Mouse (Mus musculus) stomach, postnatal 0 days (tissue): ENCODE data around the gene Tgfbrap1. TPM values are rescaled to one million over a fixed set of nuclear protein-coding genes. Genes with fewer than 3 reads are reported as not detected.

Experiments
- ATAC-seq: fragments of 200-750 bp; cut with Nextera tagmentation; 2 replicates; pipeline ENCODE4 v1.8.0; 2017; ENCODE audit not compliant: low FRiP score, low TSS enrichment
- DNase-seq: peaks from one replicate; pipeline ENCODE4 v3.0.0-alpha.2; 2016; ENCODE audit warnings: low spot score
- H3K27ac ChIP-seq: fragments of 300-500 bp; sonication (generic); replicated peaks from 2 replicates; pipeline ENCODE4 v1.5.1; 2014; ENCODE audit warnings: mild to moderate bottlenecking, control low read depth
- H3K27me3 ChIP-seq: fragments of 300-500 bp; sonication (generic); 2 replicates; pipeline ENCODE4 v1.6.1; 2014; ENCODE audit warnings: low read length; ENCODE audit not compliant: control insufficient read depth, insufficient read depth
- H3K36me3 ChIP-seq: fragments of 300-500 bp; sonication (generic); 2 replicates; pipeline ENCODE4 v1.6.1; 2014; ENCODE audit warnings: low read length, mixed read lengths; ENCODE audit not compliant: control insufficient read depth, insufficient read depth
- H3K4me1 ChIP-seq: fragments of 300-500 bp; sonication (generic); replicated peaks from 2 replicates; pipeline ENCODE4 v1.6.1; 2014; ENCODE audit warnings: antibody characterized with exemption; ENCODE audit not compliant: control insufficient read depth, insufficient read depth
- H3K4me2 ChIP-seq: fragments of 300-500 bp; sonication (generic); replicated peaks from 2 replicates; pipeline ENCODE4 v1.6.1; 2014; ENCODE audit warnings: low read depth, mild to moderate bottlenecking, control low read depth, moderate library complexity
- H3K4me3 ChIP-seq: fragments of 300-500 bp; sonication (generic); 2 replicates; pipeline ENCODE4 v1.5.1; 2014; ENCODE audit warnings: low read depth, low read length, control low read depth
- H3K9ac ChIP-seq: fragments of 300-500 bp; sonication (generic); 2 replicates; pipeline ENCODE4 v1.6.1; 2014; ENCODE audit warnings: mild to moderate bottlenecking, low read length, control low read depth, mixed read lengths
- H3K9me3 ChIP-seq: fragments of 300-500 bp; sonication (generic); 2 replicates; pipeline ENCODE4 v1.6.1; 2016; ENCODE audit warnings: low read length; ENCODE audit not compliant: control insufficient read depth
- CTCF ChIP-seq: IDR thresholded peaks from 2 replicates; pipeline ENCODE4 v1.5.1; 2016; ENCODE audit warnings: antibody characterized with exemption, low read depth, mild to moderate bottlenecking, moderate library complexity
- EP300 ChIP-seq: optimal IDR thresholded peaks from 2 replicates; pipeline ENCODE3; 2016; ENCODE audit warnings: antibody characterized with exemption
- WGBS: fragments of 180-500 bp; shearing (Covaris S2); extraction: QIAGEN DNeasy Blood & Tissue Kit; methylation state at CpG from one replicate; pipeline ENCODE4 v1.1.7; 2014; 5-methylcytosine and 5-hydroxymethylcytosine counted together
- polyA plus RNA-seq: library from polyadenylated mRNA; unstranded; fragments of >200 nt; fragmentation: Nextera tagmentation; extraction: Ambion mirVana; gene quantifications from 2 replicates; pipeline ENCODE4 v1.2.1, GENCODE M21; 2015

Tgfbrap1 gene
- polyA plus RNA-seq, 1 experiment from 2014 or later: 4.6 TPM

- Histone ChIP-seq H3K9me3 (no peaks in the 10 kb centered on the region), H3K27me3 (no peaks in the 10 kb centered on the region), H3K4me3 (no peak overlapping the region), H3K4me1 (no peaks in the 10 kb centered on the region), H3K4me2 (no peak overlapping the region), H3K9ac (no peak overlapping the region), H3K36me3 (peaks cover 14% of the 10 kb centered on the region; the same call in 1 of the 2 replicates), H3K27ac (no peak overlapping the region)
- WGBS: 92% methylated on average over 9 of the region's 9 CpGs
- ATAC-seq (no peak), DNase-seq (no peak)
- TF ChIP-seq CTCF (no peak), EP300 (no peak)
These were observed 33.2 kb upstream of the Tgfbrap1 start for GRCm38 (mm10) chr1:43131591-43131990.

- Histone ChIP-seq H3K27ac (no peak overlapping the region), H3K36me3 (peaks cover 14% of the 10 kb centered on the region), H3K9ac (no peak overlapping the region), H3K4me1 (no peaks in the 10 kb centered on the region), H3K9me3 (no peaks in the 10 kb centered on the region), H3K27me3 (no peaks in the 10 kb centered on the region), H3K4me3 (no peak overlapping the region), H3K4me2 (no peak overlapping the region)
- WGBS: 75% methylated on average over 5 of the region's 5 CpGs
- TF ChIP-seq EP300 (no peak), CTCF (no peak)
- ATAC-seq (no peak), DNase-seq (no peak)
These were observed 32.0 kb upstream of the Tgfbrap1 start for GRCm38 (mm10) chr1:43130219-43130981.

GRCm38 (mm10) chr1:43127820-43128610 is 29.6 kb upstream of the Tgfbrap1 start:
- 62% methylated on average over 8 of the region's 8 CpGs for WGBS
- no peak overlapping the region for H3K9ac ChIP-seq
- H3K4me3 ChIP-seq: no peak overlapping the region
- no peaks in the 10 kb centered on the region for H3K9me3 ChIP-seq
- DNase-seq: no peak
- 0 out of 2 replicates have a peak overlapping the region, but pooled peaks have one; percentile 2 for H3K27ac ChIP-seq
- no peaks in the 10 kb centered on the region for H3K27me3 ChIP-seq
- no peak overlapping the region for H3K4me2 ChIP-seq
- peaks cover 14% of the 10 kb centered on the region for H3K36me3 ChIP-seq
- TF ChIP-seq EP300 (no peak), CTCF (no peak)
- ATAC-seq: peak; percentile 70; the same call in 1 of the 2 replicates
- no peaks in the 10 kb centered on the region for H3K4me1 ChIP-seq

- DNase-seq (no peak), ATAC-seq (no peak)
- Histone ChIP-seq H3K9me3 (no peaks in the 10 kb centered on the region), H3K27me3 (no peaks in the 10 kb centered on the region), H3K4me1 (no peaks in the 10 kb centered on the region), H3K36me3 (peaks cover 17% of the 10 kb centered on the region), H3K9ac (no peak overlapping the region), H3K27ac (no peak overlapping the region), H3K4me2 (no peak overlapping the region), H3K4me3 (no peak overlapping the region)
- TF ChIP-seq EP300: no peak
- TF ChIP-seq CTCF: no peak
These were observed 28.8 kb upstream of the Tgfbrap1 start for GRCm38 (mm10) chr1:43127196-43127595.

- H3K9me3 ChIP-seq: no peaks in the 10 kb centered on the region
- H3K4me3 ChIP-seq: no peak overlapping the region
- no peak overlapping the region for H3K9ac ChIP-seq
- H3K4me2 ChIP-seq: no peak overlapping the region
- H3K27me3 ChIP-seq: no peaks in the 10 kb centered on the region
- TF ChIP-seq EP300: no peak
- TF ChIP-seq CTCF: no peak
- ATAC-seq (no peak), DNase-seq (no peak)
- H3K4me1 ChIP-seq: no peaks in the 10 kb centered on the region
- H3K27ac ChIP-seq: no peak overlapping the region
- 83% methylated on average over 4 of the region's 4 CpGs for WGBS
- H3K36me3 ChIP-seq: peaks cover 13% of the 10 kb centered on the region
These were observed 26.3 kb upstream of the Tgfbrap1 start for GRCm38 (mm10) chr1:43124726-43125125.

- Histone ChIP-seq H3K36me3 (peaks cover 6% of the 10 kb centered on the region), H3K9ac (no peak overlapping the region)
- 94% methylated on average over 2 of the region's 2 CpGs for WGBS
These were observed 24.2 kb upstream of the Tgfbrap1 start for GRCm38 (mm10) chr1:43122616-43123015.

More at GRCm38 (mm10) chr1:43122616-43123015, 24.2 kb upstream of the Tgfbrap1 start:
- DNase-seq: no peak
- Histone ChIP-seq H3K4me2 (no peak overlapping the region), H3K4me3 (no peak overlapping the region), H3K27me3 (no peaks in the 10 kb centered on the region), H3K4me1 (no peaks in the 10 kb centered on the region), H3K9me3 (no peaks in the 10 kb centered on the region), H3K27ac (no peak overlapping the region)
- no peak for ATAC-seq
- no peak for TF ChIP-seq EP300
- TF ChIP-seq CTCF: no peak
